Mouse (Mus musculus): ENCODE data around the gene Prdm2. TPM values are rescaled to one million over a fixed set of nuclear protein-coding genes. Genes with fewer than 3 reads are reported as not detected.

Gene Prdm2
- polyA plus RNA-seq, 1 experiment from 2014 or later = 22.0 TPM

DNA sequence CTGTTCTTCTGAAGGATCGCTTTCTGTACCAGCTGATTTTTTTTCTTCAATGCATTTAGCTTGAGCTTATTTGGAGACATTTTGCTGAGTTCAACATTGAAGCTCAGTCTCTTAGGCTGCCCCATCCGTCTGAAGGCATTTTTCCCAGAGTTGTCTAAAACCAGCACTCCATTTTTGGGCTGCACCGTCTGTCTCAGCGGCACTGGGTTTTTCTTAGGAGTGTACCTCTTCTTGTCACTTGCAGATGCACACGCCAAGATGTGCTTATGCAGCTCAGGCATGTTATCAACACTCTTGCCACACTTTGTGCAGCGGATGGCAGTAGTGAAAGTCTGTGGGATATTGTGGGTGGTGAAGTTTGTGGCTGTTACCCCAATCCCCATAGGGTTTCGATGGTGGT lies 80.4 kb downstream of the Prdm2 start:
- ATAC-seq (ENCODE audit: low FRiP score, low TSS enrichment) = no peak
- 94% methylated on average over 7 of the region's 7 CpGs for WGBS
- Histone ChIP-seq H3K27me3 (ENCODE audit: control insufficient read depth, insufficient read depth, low read length) (no peaks in the 10 kb centered on the region), H3K9me3 (ENCODE audit: control insufficient read depth, low read length) (no peaks in the 10 kb centered on the region), H3K27ac (replicated peaks; ENCODE audit: low read depth, low read length) (no peak overlapping the region), H3K4me1 (ENCODE audit: control insufficient read depth, insufficient read depth, low read length) (no peaks in the 10 kb centered on the region), H3K36me3 (ENCODE audit: control insufficient read depth, insufficient read depth, low read length) (peaks cover 81% of the 10 kb centered on the region), H3K9ac (replicated peaks; ENCODE audit: low read length) (no peak overlapping the region), H3K4me3 (replicated peaks; ENCODE audit: low read depth, low read length) (no peak overlapping the region), H3K4me2 (ENCODE audit: low read length) (no peak overlapping the region)
- DNase-seq = no peak

DNA sequence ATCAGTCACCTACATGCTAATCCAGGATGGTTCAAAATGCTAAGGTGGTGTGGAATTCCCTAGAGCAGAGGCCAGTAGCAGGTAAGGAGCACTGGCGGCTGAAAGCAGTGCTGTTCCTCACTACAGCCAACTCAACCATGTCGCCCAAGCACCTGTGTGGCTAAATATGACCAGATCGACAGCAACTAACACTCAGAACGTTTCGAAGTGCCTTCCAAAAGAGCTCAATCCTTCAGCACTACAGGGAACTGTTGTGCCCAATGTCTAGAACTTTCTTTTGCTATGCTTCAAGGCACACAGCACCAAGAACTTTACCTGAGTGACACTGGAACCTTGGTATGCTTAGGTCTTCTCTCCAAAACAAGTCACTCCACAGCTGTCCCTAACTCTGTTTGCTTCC lies 82.4 kb downstream of the Prdm2 start:
- Histone ChIP-seq H3K9ac (replicated peaks; ENCODE audit: low read length) (no peak overlapping the region), H3K4me2 (ENCODE audit: low read length) (no peak overlapping the region), H3K4me1 (ENCODE audit: control insufficient read depth, insufficient read depth, low read length) (no peaks in the 10 kb centered on the region), H3K4me3 (replicated peaks; ENCODE audit: low read depth, low read length) (no peak overlapping the region), H3K9me3 (ENCODE audit: control insufficient read depth, low read length) (no peaks in the 10 kb centered on the region), H3K27ac (replicated peaks; ENCODE audit: low read depth, low read length) (no peak overlapping the region), H3K36me3 (ENCODE audit: control insufficient read depth, insufficient read depth, low read length) (peaks cover 82% of the 10 kb centered on the region), H3K27me3 (ENCODE audit: control insufficient read depth, insufficient read depth, low read length) (no peaks in the 10 kb centered on the region)
- 93% methylated on average over 5 of the region's 5 CpGs for WGBS
- ATAC-seq (ENCODE audit: low FRiP score, low TSS enrichment) (no peak), DNase-seq (no peak)

DNA sequence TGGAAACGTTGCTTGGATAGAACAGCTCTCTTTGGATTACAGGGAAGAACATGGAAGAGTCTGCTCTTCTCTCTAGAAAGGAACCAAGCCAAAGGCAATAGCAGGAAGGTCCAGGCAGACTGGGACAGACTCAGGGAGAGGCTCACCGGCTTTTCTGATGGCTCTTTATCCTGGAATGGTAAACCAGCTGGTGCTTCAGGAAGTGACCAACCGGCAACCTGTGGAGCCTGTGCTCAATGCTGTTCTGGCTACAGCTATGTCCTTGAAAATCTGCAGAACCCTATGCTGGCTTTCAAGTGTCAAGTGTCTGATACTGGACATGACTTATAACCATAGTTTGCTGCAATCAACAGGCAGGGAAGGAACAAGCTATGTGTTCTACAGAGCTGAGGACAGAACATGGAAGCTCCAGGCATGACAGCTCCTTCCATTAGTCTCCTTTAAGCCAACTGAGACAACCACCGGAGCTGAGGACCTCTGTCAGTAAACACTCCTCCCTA lies 83.5 kb downstream of the Prdm2 start:
- Histone ChIP-seq H3K36me3 (ENCODE audit: control insufficient read depth, insufficient read depth, low read length) (peaks cover 71% of the 10 kb centered on the region), H3K9ac (replicated peaks; ENCODE audit: low read length) (no peak overlapping the region), H3K4me2 (ENCODE audit: low read length) (no peak overlapping the region), H3K27ac (replicated peaks; ENCODE audit: low read depth, low read length) (no peak overlapping the region), H3K27me3 (ENCODE audit: control insufficient read depth, insufficient read depth, low read length) (no peaks in the 10 kb centered on the region), H3K4me1 (ENCODE audit: control insufficient read depth, insufficient read depth, low read length) (peaks cover 3% of the 10 kb centered on the region; the same call in 1 of the 2 replicates), H3K9me3 (ENCODE audit: control insufficient read depth, low read length) (no peaks in the 10 kb centered on the region), H3K4me3 (replicated peaks; ENCODE audit: low read depth, low read length) (no peak overlapping the region)
- no peak for DNase-seq
- no peak for ATAC-seq (ENCODE audit: low FRiP score, low TSS enrichment)
- WGBS = 95% methylated on average over 4 of the region's 4 CpGs

DNA sequence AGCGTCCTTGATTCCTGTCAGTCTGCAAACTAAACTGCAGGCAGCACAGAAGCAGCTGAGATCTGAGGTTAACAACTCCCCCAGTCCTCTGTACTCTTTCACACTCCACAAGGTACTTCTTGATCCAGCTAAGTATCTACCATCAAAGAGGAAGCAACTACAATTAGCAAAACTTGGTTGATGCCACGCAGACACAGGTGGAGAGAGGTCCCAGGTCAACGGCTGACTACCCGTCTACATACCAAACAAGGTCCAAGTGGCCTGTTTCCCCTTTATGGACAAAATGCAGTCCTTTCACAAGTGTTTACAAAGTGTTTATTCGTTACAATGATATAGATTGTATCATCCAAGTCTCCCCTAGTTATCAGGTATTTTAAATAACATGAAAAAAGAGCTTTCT lies 85.6 kb downstream of the Prdm2 start:
- no peak for DNase-seq
- Histone ChIP-seq H3K4me2 (ENCODE audit: low read length) (no peak overlapping the region), H3K4me3 (replicated peaks; ENCODE audit: low read depth, low read length) (no peak overlapping the region), H3K27ac (replicated peaks; ENCODE audit: low read depth, low read length) (no peak overlapping the region), H3K9ac (replicated peaks; ENCODE audit: low read length) (no peak overlapping the region), H3K36me3 (ENCODE audit: control insufficient read depth, insufficient read depth, low read length) (peaks cover 49% of the 10 kb centered on the region), H3K4me1 (ENCODE audit: control insufficient read depth, insufficient read depth, low read length) (peaks cover 5% of the 10 kb centered on the region; the same call in 1 of the 2 replicates), H3K27me3 (ENCODE audit: control insufficient read depth, insufficient read depth, low read length) (no peaks in the 10 kb centered on the region), H3K9me3 (ENCODE audit: control insufficient read depth, low read length) (no peaks in the 10 kb centered on the region)
- 99% methylated on average over 5 of the region's 5 CpGs for WGBS
- no peak for ATAC-seq (ENCODE audit: low FRiP score, low TSS enrichment)

DNA sequence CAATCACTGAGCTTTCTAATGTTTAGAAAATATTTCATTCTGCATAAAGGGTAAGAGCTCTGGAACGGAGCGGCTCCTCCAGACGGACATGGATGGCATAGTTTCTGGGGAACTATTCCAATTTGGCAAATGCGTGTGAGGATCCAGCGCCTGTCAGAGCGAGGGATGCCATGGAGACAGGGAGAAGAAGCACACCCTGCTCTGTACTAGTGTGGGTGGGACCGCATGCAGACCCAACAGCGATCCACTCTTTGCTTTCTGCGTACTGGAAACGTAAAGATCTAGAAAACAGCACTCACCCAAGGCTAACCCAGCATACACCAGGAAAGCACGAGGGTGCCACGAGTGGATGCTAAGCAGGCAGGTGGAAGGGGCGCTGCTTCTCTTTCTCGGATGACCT lies 86.3 kb downstream of the Prdm2 start:
- H3K9ac ChIP-seq (replicated peaks; ENCODE audit: low read length) = no peak overlapping the region
- H3K4me2 ChIP-seq (ENCODE audit: low read length) = no peak overlapping the region
- no peaks in the 10 kb centered on the region for H3K9me3 ChIP-seq (ENCODE audit: control insufficient read depth, low read length)
- no peak overlapping the region for H3K4me3 ChIP-seq (replicated peaks; ENCODE audit: low read depth, low read length)
- H3K4me1 ChIP-seq (ENCODE audit: control insufficient read depth, insufficient read depth, low read length) = peaks cover 5% of the 10 kb centered on the region; the same call in 1 of the 2 replicates
- WGBS = 97% methylated on average over 14 of the region's 14 CpGs
- DNase-seq = no peak
- ATAC-seq (ENCODE audit: low FRiP score, low TSS enrichment) = no peak
- H3K27me3 ChIP-seq (ENCODE audit: control insufficient read depth, insufficient read depth, low read length) = no peaks in the 10 kb centered on the region
- peaks cover 46% of the 10 kb centered on the region for H3K36me3 ChIP-seq (ENCODE audit: control insufficient read depth, insufficient read depth, low read length)
- H3K27ac ChIP-seq (replicated peaks; ENCODE audit: low read depth, low read length) = no peak overlapping the region

DNA sequence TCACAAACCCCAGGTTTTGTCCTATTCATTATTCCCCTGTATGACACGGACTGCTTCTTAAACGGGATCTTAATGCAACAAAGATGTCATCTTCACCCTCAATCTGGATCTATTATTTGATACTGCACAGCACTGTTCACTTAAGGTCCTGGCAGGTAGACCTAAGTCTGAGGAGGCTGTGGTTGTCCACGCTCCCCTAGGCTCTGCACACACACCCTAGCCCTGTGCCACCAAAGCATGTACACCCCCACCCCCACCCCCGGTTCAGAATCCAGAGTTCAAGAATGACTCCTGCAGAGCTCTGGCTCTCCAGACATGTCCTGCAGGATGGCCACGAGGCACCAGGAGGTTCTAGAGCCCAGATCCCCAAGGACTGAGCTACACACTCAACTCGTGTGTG lies 87.5 kb downstream of the Prdm2 start:
- 83% methylated on average over 6 of the region's 6 CpGs for WGBS
- Histone ChIP-seq H3K4me3 (replicated peaks; ENCODE audit: low read depth, low read length) (no peak overlapping the region), H3K27ac (replicated peaks; ENCODE audit: low read depth, low read length) (no peak overlapping the region), H3K9ac (replicated peaks; ENCODE audit: low read length) (no peak overlapping the region), H3K9me3 (ENCODE audit: control insufficient read depth, low read length) (no peaks in the 10 kb centered on the region), H3K4me2 (ENCODE audit: low read length) (no peak overlapping the region), H3K27me3 (ENCODE audit: control insufficient read depth, insufficient read depth, low read length) (no peaks in the 10 kb centered on the region), H3K4me1 (ENCODE audit: control insufficient read depth, insufficient read depth, low read length) (peaks cover 5% of the 10 kb centered on the region; the same call in 1 of the 2 replicates), H3K36me3 (ENCODE audit: control insufficient read depth, insufficient read depth, low read length) (peaks cover 34% of the 10 kb centered on the region)
- DNase-seq = no peak
- ATAC-seq (ENCODE audit: low FRiP score, low TSS enrichment) = no peak

DNA sequence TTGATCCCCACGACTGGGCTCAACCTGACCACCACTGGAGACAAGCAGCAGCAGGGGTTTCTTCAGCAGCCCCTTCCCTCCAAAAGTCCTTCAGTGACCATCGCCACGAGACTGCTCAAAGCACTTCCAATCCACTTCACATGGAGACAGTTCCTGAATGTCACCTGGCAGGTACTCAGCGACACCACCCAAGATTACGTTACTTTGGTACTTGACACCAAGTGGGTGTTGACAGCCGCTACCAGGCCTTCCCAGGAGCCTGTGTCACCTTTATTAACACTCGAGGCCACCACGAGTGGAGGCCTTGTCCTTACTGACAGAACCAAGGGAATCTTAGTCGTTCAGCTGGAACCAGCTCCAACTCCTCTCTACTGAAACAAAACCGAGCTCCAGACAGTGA lies 89.8 kb downstream of the Prdm2 start:
- 78% methylated on average over 10 of the region's 10 CpGs for WGBS
- no peak overlapping the region for H3K4me2 ChIP-seq (ENCODE audit: low read length)
- peaks cover 10% of the 10 kb centered on the region; the same call in 1 of the 2 replicates for H3K4me1 ChIP-seq (ENCODE audit: control insufficient read depth, insufficient read depth, low read length)
- no peaks in the 10 kb centered on the region for H3K27me3 ChIP-seq (ENCODE audit: control insufficient read depth, insufficient read depth, low read length)
- DNase-seq (no peak), ATAC-seq (ENCODE audit: low FRiP score, low TSS enrichment) (no peak)
- H3K9ac ChIP-seq (replicated peaks; ENCODE audit: low read length) = no peak overlapping the region
- peaks cover 19% of the 10 kb centered on the region for H3K36me3 ChIP-seq (ENCODE audit: control insufficient read depth, insufficient read depth, low read length)
- no peak overlapping the region for H3K27ac ChIP-seq (replicated peaks; ENCODE audit: low read depth, low read length)
- H3K4me3 ChIP-seq (replicated peaks; ENCODE audit: low read depth, low read length) = no peak overlapping the region
- H3K9me3 ChIP-seq (ENCODE audit: control insufficient read depth, low read length) = no peaks in the 10 kb centered on the region

DNA sequence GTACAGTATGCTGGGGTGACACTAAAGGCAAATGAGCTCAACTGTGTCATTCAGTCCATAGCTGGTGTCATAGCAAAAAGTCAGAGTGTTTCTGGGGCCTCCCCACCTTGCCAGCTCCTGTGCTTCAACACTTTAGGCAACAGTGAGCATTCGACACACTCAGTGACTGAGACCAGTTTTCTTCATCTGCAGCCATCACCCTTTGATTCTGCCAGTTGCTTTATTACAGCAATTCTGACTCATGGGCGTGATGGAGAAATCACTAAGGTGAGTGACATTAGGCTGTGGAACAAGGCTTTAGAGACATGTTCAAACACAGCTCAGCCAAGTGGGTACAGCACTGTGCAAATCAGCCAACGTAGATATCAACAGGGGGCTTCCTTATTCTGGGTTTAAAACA lies 91.6 kb downstream of the Prdm2 start:
- peaks cover 9% of the 10 kb centered on the region; the same call in 1 of the 2 replicates for H3K36me3 ChIP-seq (ENCODE audit: control insufficient read depth, insufficient read depth, low read length)
- H3K9ac ChIP-seq (replicated peaks; ENCODE audit: low read length) = no peak overlapping the region
- no peak overlapping the region for H3K4me2 ChIP-seq (ENCODE audit: low read length)
- ATAC-seq (ENCODE audit: low FRiP score, low TSS enrichment) (no peak), DNase-seq (no peak)
- no peak overlapping the region for H3K27ac ChIP-seq (replicated peaks; ENCODE audit: low read depth, low read length)
- H3K4me1 ChIP-seq (ENCODE audit: control insufficient read depth, insufficient read depth, low read length) = peaks cover 10% of the 10 kb centered on the region; the same call in 1 of the 2 replicates
- WGBS = 89% methylated on average over 3 of the region's 3 CpGs
- no peaks in the 10 kb centered on the region for H3K27me3 ChIP-seq (ENCODE audit: control insufficient read depth, insufficient read depth, low read length)
- no peak overlapping the region for H3K4me3 ChIP-seq (replicated peaks; ENCODE audit: low read depth, low read length)
- H3K9me3 ChIP-seq (ENCODE audit: control insufficient read depth, low read length) = no peaks in the 10 kb centered on the region

DNA sequence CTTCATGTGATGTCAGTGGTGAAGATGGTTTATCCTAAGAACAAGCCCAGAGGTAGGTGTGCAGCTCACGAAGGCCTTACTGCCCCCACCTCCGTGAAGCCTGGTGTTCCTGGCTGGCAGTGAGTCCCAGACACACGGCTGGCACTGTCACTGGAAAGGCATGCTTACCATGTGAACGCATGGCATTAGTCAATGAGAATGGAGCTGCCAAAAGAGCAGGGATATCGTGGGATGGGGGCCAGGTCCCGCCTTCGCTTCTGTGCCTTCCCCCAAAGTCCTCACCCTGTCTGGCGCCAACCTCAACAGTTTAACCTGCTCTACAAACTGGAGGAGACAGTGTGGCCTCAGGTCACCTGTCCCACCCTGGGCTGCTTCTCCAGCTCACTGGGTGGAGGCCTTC lies 92.8 kb downstream of the Prdm2 start:
- 92% methylated on average over 8 of the region's 8 CpGs for WGBS
- Histone ChIP-seq H3K9me3 (ENCODE audit: control insufficient read depth, low read length) (no peaks in the 10 kb centered on the region), H3K27me3 (ENCODE audit: control insufficient read depth, insufficient read depth, low read length) (no peaks in the 10 kb centered on the region), H3K9ac (replicated peaks; ENCODE audit: low read length) (no peak overlapping the region), H3K4me1 (ENCODE audit: control insufficient read depth, insufficient read depth, low read length) (peaks cover 13% of the 10 kb centered on the region; the same call in 1 of the 2 replicates), H3K36me3 (ENCODE audit: control insufficient read depth, insufficient read depth, low read length) (0 out of 2 replicates have a peak, but pooled peaks cover 8% of the 10 kb centered on the region), H3K27ac (replicated peaks; ENCODE audit: low read depth, low read length) (no peak overlapping the region), H3K4me3 (replicated peaks; ENCODE audit: low read depth, low read length) (no peak overlapping the region), H3K4me2 (ENCODE audit: low read length) (no peak overlapping the region)
- ATAC-seq (ENCODE audit: low FRiP score, low TSS enrichment) (no peak), DNase-seq (no peak)

Measured in midbrain, embryonic 14.5 days (tissue).